Mouse (Mus musculus) right cerebral cortex, postnatal 14 days (tissue): ENCODE measurements around the gene Prkcz.

Experiments
- DNase-seq: peaks from one replicate; pipeline ENCODE4 v3.0.0; 2022

Prkcz gene

GRCm38 (mm10) chr4:155239494-155239893 is 121.7 kb downstream of the Prkcz start:
- no peak for DNase-seq

- DNase-seq = no peak
Measured at GRCm38 (mm10) chr4:155238276-155238675, 122.9 kb downstream of the Prkcz start.

DNA sequence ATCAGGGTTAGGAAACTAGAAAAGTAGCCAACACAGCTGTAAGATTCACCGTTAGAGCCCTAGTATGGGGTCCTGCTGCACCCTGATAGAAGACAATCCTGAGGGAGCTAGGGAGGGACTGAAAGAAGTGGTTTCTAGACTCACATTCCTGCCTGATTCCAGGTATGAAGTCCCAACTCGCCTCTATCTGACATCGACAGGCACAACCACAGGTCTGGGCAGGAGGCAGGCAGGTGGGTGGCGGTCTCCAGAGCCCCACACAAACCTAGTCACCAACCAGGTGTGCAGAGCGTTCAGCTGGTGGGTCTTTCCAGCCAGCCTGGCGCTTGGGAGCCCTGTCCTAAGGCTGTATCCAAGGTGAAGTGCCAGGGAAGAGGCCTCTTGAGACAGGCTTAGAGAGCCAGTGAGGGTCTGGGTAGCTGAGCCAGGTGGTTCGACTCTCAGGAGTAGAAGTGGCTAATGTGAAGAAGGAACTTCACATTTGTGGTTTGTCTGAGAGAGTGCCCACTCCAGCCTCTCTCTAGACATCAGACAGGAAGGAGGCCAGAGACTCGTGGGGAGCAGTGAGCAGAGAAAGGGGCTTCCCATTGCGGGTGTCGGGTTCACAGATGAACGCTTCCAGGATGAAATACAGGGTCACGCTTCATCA is 124.3 kb downstream of the Prkcz start:
- no peak for DNase-seq

GRCm38 (mm10) chr4:155235311-155236119 is 125.6 kb downstream of the Prkcz start:
- peak; percentile 92 for DNase-seq

DNA sequence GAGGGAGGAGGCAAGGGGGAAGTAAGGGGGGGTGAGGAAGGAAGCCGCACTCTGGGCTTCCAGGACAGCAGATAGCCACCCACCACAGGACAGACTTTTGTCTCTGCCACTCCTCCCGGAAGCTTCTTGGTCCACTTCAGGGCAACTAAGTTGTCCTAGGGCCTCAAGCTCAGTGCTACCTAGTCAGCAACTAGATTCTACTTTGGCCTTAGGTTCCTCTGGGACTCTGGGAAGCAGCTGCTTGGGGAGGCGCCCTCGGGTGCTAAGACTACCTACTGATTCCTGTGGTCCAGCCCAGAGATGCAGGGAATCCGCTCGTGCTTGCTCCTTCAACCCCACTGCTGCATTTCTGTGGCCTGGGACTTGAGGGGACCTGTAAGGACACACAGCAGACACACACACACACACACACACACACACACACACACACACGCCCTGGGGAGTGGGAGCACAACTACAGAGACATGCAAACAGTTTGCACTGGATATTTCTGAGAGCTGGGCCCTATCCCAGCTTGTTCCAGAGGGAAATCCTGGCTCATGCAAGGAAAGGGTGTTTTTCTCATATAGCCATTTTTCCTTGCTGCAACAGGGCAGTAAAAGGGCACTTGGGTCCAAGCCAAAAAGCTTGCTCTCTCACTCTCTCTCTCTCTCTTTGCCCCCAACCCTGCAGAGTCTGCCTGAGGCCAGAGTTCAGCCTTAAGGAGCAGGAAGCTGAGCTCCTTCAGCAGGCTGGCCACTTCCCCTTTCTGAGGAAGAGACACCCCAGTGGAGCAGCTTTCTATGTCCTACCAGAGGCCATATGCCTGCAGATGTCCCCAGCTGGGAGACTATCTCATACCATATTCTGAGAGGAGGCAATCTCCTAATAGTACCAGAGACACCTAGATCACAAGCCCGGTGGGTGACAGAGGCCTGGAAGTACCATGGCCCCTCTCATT is 126.5 kb downstream of the Prkcz start:
- peak; percentile 44 for DNase-seq

- peak; percentile 77 for DNase-seq
Measured at GRCm38 (mm10) chr4:155233878-155234277, 127.3 kb downstream of the Prkcz start.

DNA sequence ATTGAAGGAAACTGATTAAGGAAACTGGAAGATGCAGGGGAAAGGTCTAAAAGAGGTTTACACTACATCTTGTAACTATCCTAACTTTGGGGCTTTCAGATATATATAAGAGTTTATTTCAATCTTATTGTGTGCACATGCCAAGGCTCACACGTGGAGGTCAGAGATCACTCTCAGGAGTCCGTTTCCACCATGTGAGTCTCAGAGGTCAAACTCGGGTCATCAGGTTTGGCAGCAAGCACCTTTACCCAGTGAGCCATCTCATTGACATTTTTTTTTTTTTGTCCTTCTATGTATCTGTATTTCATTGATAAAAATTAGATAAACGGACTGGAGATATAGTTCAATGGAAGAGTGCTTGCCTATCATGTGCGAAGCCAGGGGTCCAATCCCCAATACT is 132.7 kb downstream of the Prkcz start:
- no peak for DNase-seq

DNA sequence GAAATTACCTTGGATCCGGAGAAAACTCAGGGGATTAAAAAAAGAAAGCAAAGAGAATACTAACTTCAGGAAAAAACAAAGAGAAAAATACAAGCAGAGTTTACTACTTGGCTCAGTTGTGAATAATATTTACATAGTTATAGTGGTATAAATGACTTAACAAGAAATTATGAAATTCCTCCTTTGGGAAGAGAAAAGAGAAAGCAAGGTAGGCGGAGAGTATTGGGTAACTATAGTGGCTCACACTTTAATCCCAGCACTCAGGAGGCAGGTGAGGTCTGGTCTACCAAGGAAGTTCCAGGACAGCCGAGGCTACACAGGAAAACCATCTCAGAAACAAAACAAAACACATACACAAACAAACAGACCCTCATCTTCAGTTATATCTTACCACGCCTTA is 133.2 kb downstream of the Prkcz start:
- no peak for DNase-seq

DNA sequence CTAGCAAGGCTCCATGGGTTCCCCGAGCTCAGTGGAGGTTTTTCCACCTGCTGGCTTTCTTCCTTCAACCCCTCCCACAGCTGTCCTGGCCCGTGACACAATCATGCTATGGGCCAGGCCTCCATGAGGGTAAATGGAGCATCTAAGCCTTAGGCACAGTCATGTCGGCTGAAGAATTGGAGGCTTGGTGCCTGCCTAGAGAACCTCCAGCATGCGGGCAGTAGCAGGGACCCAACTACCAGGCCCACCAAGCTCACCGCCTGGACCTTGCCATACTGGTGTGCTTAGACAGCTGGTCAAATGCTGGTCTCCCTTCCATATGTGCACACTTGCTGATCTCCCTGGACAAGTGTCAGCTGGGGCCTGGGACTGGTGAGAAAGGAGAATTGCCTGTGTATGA is 135.2 kb downstream of the Prkcz start:
- no peak for DNase-seq

DNA sequence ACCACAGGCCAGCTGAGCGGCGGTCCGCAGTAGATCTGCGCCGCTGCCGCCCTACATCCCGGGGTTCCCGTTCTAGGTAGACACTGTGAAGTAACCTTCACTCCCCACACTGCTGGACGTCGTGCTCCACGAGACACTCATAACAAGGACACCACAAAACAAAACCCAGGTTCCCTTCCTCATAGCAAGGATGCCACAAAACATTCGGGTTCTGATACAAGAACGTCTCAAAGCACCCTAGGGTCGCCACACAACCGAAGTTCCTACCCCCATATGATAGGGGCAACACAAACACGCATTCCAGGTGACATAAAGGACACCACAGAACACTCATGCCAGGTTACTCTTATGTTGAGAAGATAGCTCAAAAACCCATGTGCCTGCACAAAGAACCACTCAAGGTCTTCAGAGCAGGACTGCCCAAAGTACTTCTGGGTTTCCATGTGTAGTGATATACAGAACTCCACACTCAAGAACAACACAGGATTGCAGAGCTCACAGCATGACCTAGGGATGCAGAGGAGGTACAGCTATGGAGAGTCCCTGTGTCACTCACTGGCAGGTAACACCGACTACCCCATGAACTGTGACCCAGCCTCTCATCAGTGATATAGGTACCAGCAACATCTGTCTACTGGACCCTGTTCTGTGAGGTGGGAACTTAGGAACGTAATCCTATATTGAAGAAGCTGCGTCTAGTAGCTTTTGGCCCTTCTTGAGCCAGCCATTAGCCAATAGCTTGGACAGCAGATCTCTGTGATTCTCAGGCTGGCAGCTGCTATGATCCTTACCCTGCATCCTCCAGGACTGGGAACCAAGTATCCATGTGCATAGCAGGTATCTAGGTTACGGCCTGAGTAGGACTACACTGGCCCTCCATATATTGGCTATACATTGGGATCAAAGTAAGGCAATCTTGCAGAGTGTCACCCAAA is 137.3 kb downstream of the Prkcz start:
- DNase-seq = no peak

DNA sequence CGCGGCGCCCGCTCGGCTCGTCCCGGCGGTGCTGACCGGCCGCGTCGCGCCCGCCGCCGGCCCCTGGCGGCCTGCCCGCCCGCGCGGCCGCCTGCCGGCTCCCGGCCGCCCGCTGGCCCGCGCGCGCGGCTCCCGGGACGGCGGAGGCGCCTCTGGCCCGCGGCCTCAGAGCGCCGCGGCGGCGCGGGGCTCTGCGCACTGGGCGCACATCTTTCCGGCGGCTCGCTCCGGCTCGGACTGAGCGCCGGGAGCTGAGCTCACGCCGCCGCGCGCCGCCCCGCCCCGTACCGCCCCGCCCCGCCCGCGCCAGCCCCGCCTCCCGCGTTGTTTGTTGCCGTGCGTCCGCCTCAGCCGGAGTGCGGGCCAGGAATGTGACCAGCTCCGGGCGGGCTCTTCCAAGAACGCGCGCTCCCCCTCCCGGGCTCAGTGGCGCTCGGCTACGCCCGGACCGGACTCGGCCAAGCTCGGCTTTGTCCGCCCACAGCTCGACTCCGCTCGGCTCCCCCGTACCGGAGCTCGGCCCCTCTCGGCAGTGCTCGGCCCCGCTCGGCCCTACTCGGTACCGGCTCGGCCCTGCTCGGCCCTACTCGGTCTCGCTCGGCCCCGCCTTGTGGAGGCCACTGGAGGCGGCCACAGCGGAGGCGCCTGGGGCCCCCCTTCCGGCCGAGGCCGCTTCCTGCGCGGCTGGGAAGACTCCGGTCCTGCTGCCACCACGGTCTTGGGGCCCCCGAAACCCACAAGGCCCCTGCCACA is 138.1 kb downstream of the Prkcz start:
- peak; percentile 100 for DNase-seq

GRCm38 (mm10) chr4:155222552-155222840 is 138.7 kb downstream of the Prkcz start, which contains the start of gene Ski:
Gene Ski (minus strand): TSS chr4:155222592.
- no peak for DNase-seq

- DNase-seq = peak; percentile 76
Measured at GRCm38 (mm10) chr4:155221599-155222551, 139.3 kb downstream of the Prkcz start.

DNA sequence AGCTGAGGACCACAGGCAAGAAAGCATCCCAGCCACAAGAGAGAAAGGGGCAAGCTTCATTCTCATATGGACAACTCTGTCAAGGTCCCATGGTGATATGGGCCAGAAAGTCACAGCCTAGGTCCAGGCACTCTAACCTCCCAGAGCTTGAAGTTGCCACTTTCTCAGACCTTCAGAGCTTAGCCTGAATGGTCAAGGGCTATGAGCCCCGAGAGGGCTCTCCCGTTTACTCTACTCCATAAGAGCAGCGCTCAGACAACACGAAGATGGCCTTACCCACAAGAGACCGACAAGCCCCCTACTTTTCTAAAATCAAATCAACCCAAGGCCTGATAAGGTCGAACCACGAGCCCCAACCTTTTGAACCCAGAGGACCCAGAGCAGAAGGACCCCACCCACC is 140.1 kb downstream of the Prkcz start:
- DNase-seq = no peak

GRCm38 (mm10) chr4:155220213-155221100 is 140.7 kb downstream of the Prkcz start:
- no peak for DNase-seq

GRCm38 (mm10) chr4:155219271-155220212 is 141.6 kb downstream of the Prkcz start:
- DNase-seq = no peak

- no peak for DNase-seq
Measured at GRCm38 (mm10) chr4:155218104-155218732, 142.9 kb downstream of the Prkcz start.
